Mouse (Mus musculus) adrenal gland, postnatal 10 days (tissue): ENCODE measurements around the gene Dcaf12. TPM values are rescaled to one million over a fixed set of nuclear protein-coding genes. Genes with fewer than 3 reads are reported as not detected.

Source experiments
- total RNA-seq, 2 experiments: library from RNA; stranded (reverse); gene quantifications; 2 replicates each; pipeline ENCODE4 v1.2.3; 2021

Dcaf12 gene
- total RNA-seq, 2 experiments from 2014 or later: 47.2 to 51.8 TPM

Other genes with a start within 250 kb of the Dcaf12 start
- gene Aqp3, start 216.7 kb downstream of the Dcaf12 start, total RNA-seq: under 1 TPM; 0.63 to 0.76 TPM
- 10 to 100 TPM; 35.7 to 41.3 TPM for gene Nol6, start 190.4 kb downstream of the Dcaf12 start, total RNA-seq
- gene Ube2r2, start 179.1 kb downstream of the Dcaf12 start, total RNA-seq: 100 to 1,000 TPM; 105 to 107 TPM
- gene Ubap2, start 39.7 kb downstream of the Dcaf12 start, total RNA-seq: 10 to 100 TPM; 39.0 to 46.7 TPM
- 10 to 100 TPM; 40.7 to 50.5 TPM for gene Ubap1, start 34.1 kb upstream of the Dcaf12 start, total RNA-seq
- 1 to 10 TPM; 2.8 to 4.5 TPM for gene Kif24, start 150.0 kb upstream of the Dcaf12 start, total RNA-seq
- gene Nudt2, start 150.3 kb upstream of the Dcaf12 start, total RNA-seq: 10 to 100 TPM; 30.2 to 30.9 TPM
- gene AI464131, start 188.2 kb upstream of the Dcaf12 start, total RNA-seq: 10 to 100 TPM; 13.3 to 17.4 TPM
- under 1 TPM in 1 of 2 experiments, not detected in 1; 0.45 TPM for gene 1110017D15Rik, start 202.4 kb upstream of the Dcaf12 start, total RNA-seq